Mouse (Mus musculus): Measurements from ENCODE around the gene Cnih3. TPM values are rescaled to one million over a fixed set of nuclear protein-coding genes. Genes with fewer than 3 reads are reported as not detected.

The Cnih3 gene
- polyA plus RNA-seq, 1 experiment from 2014 or later: 11.3 TPM

- Histone ChIP-seq H3K27ac (ENCODE audit: low read length) (no peak overlapping the region), H3K9ac (ENCODE audit: low read depth, low read length) (no peak overlapping the region), H3K4me2 (ENCODE audit: low read length) (no peak overlapping the region), H3K4me3 (ENCODE audit: low read depth, low read length) (no peak overlapping the region), H3K27me3 (ENCODE audit: control insufficient read depth, insufficient read depth, low read depth, low read length) (no peaks in the 10 kb centered on the region), H3K4me1 (ENCODE audit: control insufficient read depth, insufficient read depth, low read length) (no peaks in the 10 kb centered on the region), H3K36me3 (ENCODE audit: control insufficient read depth, insufficient read depth, low read length) (no peaks in the 10 kb centered on the region), H3K9me3 (replicated peaks; ENCODE audit: control insufficient read depth, low read length, poor library complexity, severe bottlenecking) (no peaks in the 10 kb centered on the region)
- 91% methylated on average over 4 of the region's 4 CpGs for WGBS
- ATAC-seq: no peak
These were observed 95.1 kb downstream of the Cnih3 start for GRCm38 (mm10) chr1:181447576-181447975.

- H3K4me1 ChIP-seq (ENCODE audit: control insufficient read depth, insufficient read depth, low read length): no peaks in the 10 kb centered on the region
- H3K9me3 ChIP-seq (replicated peaks; ENCODE audit: control insufficient read depth, low read length, poor library complexity, severe bottlenecking): no peaks in the 10 kb centered on the region
- ATAC-seq: no peak
- H3K9ac ChIP-seq (ENCODE audit: low read depth, low read length): no peak overlapping the region
- H3K27ac ChIP-seq (ENCODE audit: low read length): no peak overlapping the region
- H3K36me3 ChIP-seq (ENCODE audit: control insufficient read depth, insufficient read depth, low read length): no peaks in the 10 kb centered on the region
- 81% methylated on average over 7 of the region's 7 CpGs for WGBS
- no peaks in the 10 kb centered on the region for H3K27me3 ChIP-seq (ENCODE audit: control insufficient read depth, insufficient read depth, low read depth, low read length)
- H3K4me2 ChIP-seq (ENCODE audit: low read length): no peak overlapping the region
- no peak overlapping the region for H3K4me3 ChIP-seq (ENCODE audit: low read depth, low read length)
These were observed 95.6 kb downstream of the Cnih3 start for GRCm38 (mm10) chr1:181448041-181448440.

- H3K4me2 ChIP-seq (ENCODE audit: low read length): no peak overlapping the region
- ATAC-seq: no peak
- H3K4me3 ChIP-seq (ENCODE audit: low read depth, low read length): no peak overlapping the region
- H3K36me3 ChIP-seq (ENCODE audit: control insufficient read depth, insufficient read depth, low read length): no peaks in the 10 kb centered on the region
- H3K4me1 ChIP-seq (ENCODE audit: control insufficient read depth, insufficient read depth, low read length): no peaks in the 10 kb centered on the region
- no peaks in the 10 kb centered on the region for H3K9me3 ChIP-seq (replicated peaks; ENCODE audit: control insufficient read depth, low read length, poor library complexity, severe bottlenecking)
- H3K27ac ChIP-seq (ENCODE audit: low read length): no peak overlapping the region
- H3K9ac ChIP-seq (ENCODE audit: low read depth, low read length): no peak overlapping the region
- WGBS: 75% methylated on average over 6 of the region's 6 CpGs
- no peaks in the 10 kb centered on the region for H3K27me3 ChIP-seq (ENCODE audit: control insufficient read depth, insufficient read depth, low read depth, low read length)
These were observed 100.7 kb downstream of the Cnih3 start for GRCm38 (mm10) chr1:181453106-181453505.

- Histone ChIP-seq H3K4me3 (ENCODE audit: low read depth, low read length) (no peak overlapping the region), H3K9me3 (replicated peaks; ENCODE audit: control insufficient read depth, low read length, poor library complexity, severe bottlenecking) (no peaks in the 10 kb centered on the region), H3K4me2 (ENCODE audit: low read length) (no peak overlapping the region), H3K27ac (ENCODE audit: low read length) (no peak overlapping the region), H3K9ac (ENCODE audit: low read depth, low read length) (no peak overlapping the region), H3K36me3 (ENCODE audit: control insufficient read depth, insufficient read depth, low read length) (no peaks in the 10 kb centered on the region), H3K27me3 (ENCODE audit: control insufficient read depth, insufficient read depth, low read depth, low read length) (no peaks in the 10 kb centered on the region), H3K4me1 (ENCODE audit: control insufficient read depth, insufficient read depth, low read length) (no peaks in the 10 kb centered on the region)
- no peak for ATAC-seq
- 88% methylated on average over 7 of the region's 7 CpGs for WGBS
These were observed 104.5 kb downstream of the Cnih3 start for GRCm38 (mm10) chr1:181456911-181457310.

- ATAC-seq: no peak
- Histone ChIP-seq H3K4me3 (ENCODE audit: low read depth, low read length) (no peak overlapping the region), H3K9ac (ENCODE audit: low read depth, low read length) (no peak overlapping the region), H3K4me1 (ENCODE audit: control insufficient read depth, insufficient read depth, low read length) (no peaks in the 10 kb centered on the region), H3K36me3 (ENCODE audit: control insufficient read depth, insufficient read depth, low read length) (no peaks in the 10 kb centered on the region), H3K27ac (ENCODE audit: low read length) (no peak overlapping the region), H3K27me3 (ENCODE audit: control insufficient read depth, insufficient read depth, low read depth, low read length) (no peaks in the 10 kb centered on the region), H3K9me3 (replicated peaks; ENCODE audit: control insufficient read depth, low read length, poor library complexity, severe bottlenecking) (no peaks in the 10 kb centered on the region), H3K4me2 (ENCODE audit: low read length) (no peak overlapping the region)
- WGBS: 73% methylated on average over 7 of the region's 7 CpGs
These were observed 107.1 kb downstream of the Cnih3 start for GRCm38 (mm10) chr1:181459431-181460105.

- Histone ChIP-seq H3K9ac (ENCODE audit: low read depth, low read length) (no peak overlapping the region), H3K27ac (ENCODE audit: low read length) (no peak overlapping the region), H3K4me2 (ENCODE audit: low read length) (no peak overlapping the region), H3K36me3 (ENCODE audit: control insufficient read depth, insufficient read depth, low read length) (no peaks in the 10 kb centered on the region), H3K4me3 (ENCODE audit: low read depth, low read length) (no peak overlapping the region), H3K9me3 (replicated peaks; ENCODE audit: control insufficient read depth, low read length, poor library complexity, severe bottlenecking) (no peaks in the 10 kb centered on the region), H3K4me1 (ENCODE audit: control insufficient read depth, insufficient read depth, low read length) (no peaks in the 10 kb centered on the region), H3K27me3 (ENCODE audit: control insufficient read depth, insufficient read depth, low read depth, low read length) (no peaks in the 10 kb centered on the region)
- ATAC-seq: no peak
- WGBS: 82% methylated on average over 2 of the region's 2 CpGs
These were observed 107.9 kb downstream of the Cnih3 start for GRCm38 (mm10) chr1:181460283-181460682.

GRCm38 (mm10) chr1:181461484-181461883 lies 109.1 kb downstream of the Cnih3 start:
- Histone ChIP-seq H3K9me3 (replicated peaks; ENCODE audit: control insufficient read depth, low read length, poor library complexity, severe bottlenecking) (no peaks in the 10 kb centered on the region), H3K4me2 (ENCODE audit: low read length) (no peak overlapping the region), H3K36me3 (ENCODE audit: control insufficient read depth, insufficient read depth, low read length) (no peaks in the 10 kb centered on the region), H3K27me3 (ENCODE audit: control insufficient read depth, insufficient read depth, low read depth, low read length) (no peaks in the 10 kb centered on the region), H3K27ac (ENCODE audit: low read length) (no peak overlapping the region), H3K4me1 (ENCODE audit: control insufficient read depth, insufficient read depth, low read length) (no peaks in the 10 kb centered on the region), H3K4me3 (ENCODE audit: low read depth, low read length) (no peak overlapping the region), H3K9ac (ENCODE audit: low read depth, low read length) (no peak overlapping the region)
- 84% methylated on average over 8 of the region's 8 CpGs for WGBS
- ATAC-seq: no peak

- no peaks in the 10 kb centered on the region for H3K4me1 ChIP-seq (ENCODE audit: control insufficient read depth, insufficient read depth, low read length)
- 74% methylated on average over 8 of the region's 8 CpGs for WGBS
- no peak overlapping the region for H3K4me2 ChIP-seq (ENCODE audit: low read length)
- no peaks in the 10 kb centered on the region for H3K9me3 ChIP-seq (replicated peaks; ENCODE audit: control insufficient read depth, low read length, poor library complexity, severe bottlenecking)
- ATAC-seq: no peak
- H3K36me3 ChIP-seq (ENCODE audit: control insufficient read depth, insufficient read depth, low read length): no peaks in the 10 kb centered on the region
- no peak overlapping the region for H3K27ac ChIP-seq (ENCODE audit: low read length)
- H3K4me3 ChIP-seq (ENCODE audit: low read depth, low read length): no peak overlapping the region
- no peaks in the 10 kb centered on the region for H3K27me3 ChIP-seq (ENCODE audit: control insufficient read depth, insufficient read depth, low read depth, low read length)
- H3K9ac ChIP-seq (ENCODE audit: low read depth, low read length): no peak overlapping the region
These were observed 109.8 kb downstream of the Cnih3 start for GRCm38 (mm10) chr1:181462051-181462905.

GRCm38 (mm10) chr1:181462906-181463179 lies 110.4 kb downstream of the Cnih3 start:
- 77% methylated on average over 6 of the region's 6 CpGs for WGBS
- ATAC-seq: no peak
- H3K27me3 ChIP-seq (ENCODE audit: control insufficient read depth, insufficient read depth, low read depth, low read length): no peaks in the 10 kb centered on the region
- H3K9me3 ChIP-seq (replicated peaks; ENCODE audit: control insufficient read depth, low read length, poor library complexity, severe bottlenecking): no peaks in the 10 kb centered on the region
- no peak overlapping the region for H3K9ac ChIP-seq (ENCODE audit: low read depth, low read length)
- H3K36me3 ChIP-seq (ENCODE audit: control insufficient read depth, insufficient read depth, low read length): no peaks in the 10 kb centered on the region
- no peak overlapping the region for H3K27ac ChIP-seq (ENCODE audit: low read length)
- no peaks in the 10 kb centered on the region for H3K4me1 ChIP-seq (ENCODE audit: control insufficient read depth, insufficient read depth, low read length)
- no peak overlapping the region for H3K4me3 ChIP-seq (ENCODE audit: low read depth, low read length)
- no peak overlapping the region for H3K4me2 ChIP-seq (ENCODE audit: low read length)

Data from midbrain, embryonic 16.5 days (tissue).